Mouse (Mus musculus) forebrain, postnatal 0 days (tissue): ENCODE measurements around the gene Degs1. TPM values are rescaled to one million over a fixed set of nuclear protein-coding genes. Genes with fewer than 3 reads are reported as not detected.

Experiments used
- ATAC-seq: fragments of 200-750 bp; cut with Nextera tagmentation; 2 replicates; pipeline ENCODE4 v1.8.0; 2017; ENCODE audit warnings: mild to moderate bottlenecking, moderate library complexity
- DNase-seq: peaks from one replicate; pipeline ENCODE4 v3.0.0-alpha.2; 2015
- H3K27ac ChIP-seq: fragments of 300-500 bp; sonication (generic); 2 replicates; pipeline ENCODE4 v1.5.1; 2014; ENCODE audit warnings: low read depth, mild to moderate bottlenecking, antibody characterized with exemption, low read length, moderate library complexity, mixed read lengths
- H3K27me3 ChIP-seq: fragments of 300-500 bp; sonication (generic); 2 replicates; pipeline ENCODE4 v1.6.1; 2014; ENCODE audit warnings: mild to moderate bottlenecking, low read length, mixed read lengths; ENCODE audit not compliant: insufficient read depth
- H3K36me3 ChIP-seq: fragments of 300-500 bp; sonication (generic); 2 replicates; pipeline ENCODE4 v1.6.1; 2014; ENCODE audit warnings: mild to moderate bottlenecking, moderate library complexity; ENCODE audit not compliant: insufficient read depth
- H3K4me1 ChIP-seq: fragments of 300-500 bp; sonication (generic); 2 replicates; pipeline ENCODE4 v1.6.1; 2014; ENCODE audit warnings: antibody characterized with exemption; ENCODE audit not compliant: insufficient read depth
- H3K4me2 ChIP-seq: fragments of 300-500 bp; sonication (generic); 2 replicates; pipeline ENCODE4 v1.6.1; 2014; ENCODE audit warnings: low read depth, mild to moderate bottlenecking, moderate library complexity
- H3K4me3 ChIP-seq: fragments of 300-500 bp; sonication (generic); 2 replicates; pipeline ENCODE4 v1.5.1; 2014; ENCODE audit warnings: low read depth, low read length, mixed read lengths
- H3K9ac ChIP-seq: fragments of 300-500 bp; sonication (generic); 2 replicates; pipeline ENCODE4 v1.6.1; 2014; ENCODE audit warnings: mild to moderate bottlenecking
- H3K9me3 ChIP-seq: fragments of 300-500 bp; sonication (generic); 2 replicates; pipeline ENCODE4 v1.6.1; 2016; ENCODE audit warnings: low read length
- CTCF ChIP-seq: sonication (generic); IDR thresholded peaks from 2 replicates; pipeline ENCODE4 v1.5.1; 2016; ENCODE audit warnings: antibody characterized with exemption, control low read depth, low read depth
- WGBS: fragments of 180-500 bp; shearing (Covaris S2); extraction: QIAGEN DNeasy Blood & Tissue Kit; methylation state at CpG from one replicate; pipeline ENCODE4 v1.1.7; 2014; 5-methylcytosine and 5-hydroxymethylcytosine counted together
- polyA plus RNA-seq: library from polyadenylated mRNA; unstranded; fragments of >200 nt; fragmentation: Nextera tagmentation; extraction: Ambion mirVana; gene quantifications from 2 replicates; pipeline ENCODE4 v1.2.1, GENCODE M21; 2015
- total RNA-seq: library from RNA; depleted of rRNA; stranded (reverse); fragments of >200 nt; gene quantifications from 2 replicates; pipeline ENCODE4 v1.2.3, GENCODE M21; 2014; rRNA removed

Degs1 gene
- total and polyA plus RNA-seq, 2 experiments from 2014 or later = 62.5 to 87.2 TPM

DNA sequence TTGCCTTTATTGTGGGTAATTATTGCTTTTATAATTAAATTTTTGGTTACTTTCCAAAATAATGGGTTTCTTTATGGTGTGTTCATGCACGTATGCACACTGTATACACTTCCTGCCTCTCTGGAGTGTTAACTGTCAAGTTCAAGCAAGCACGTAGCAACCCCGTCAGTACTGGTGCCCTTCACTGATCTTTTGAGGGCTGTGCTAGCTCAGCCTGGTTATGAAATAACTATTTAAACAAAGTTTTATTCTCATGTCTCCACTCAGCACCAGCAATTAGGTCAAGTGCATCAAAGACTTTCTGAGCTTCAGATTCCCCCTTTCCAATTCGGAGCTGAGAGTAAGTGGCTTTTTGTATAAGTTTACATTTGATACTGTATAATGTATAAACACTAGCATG, 53.2 kb downstream of the Degs1 start:
- Histone ChIP-seq H3K4me1 (no peaks in the 10 kb centered on the region), H3K4me3 (no peak overlapping the region), H3K9ac (no peak overlapping the region), H3K36me3 (no peaks in the 10 kb centered on the region), H3K27ac (no peak overlapping the region), H3K9me3 (no peaks in the 10 kb centered on the region), H3K27me3 (no peaks in the 10 kb centered on the region), H3K4me2 (no peak overlapping the region)
- DNase-seq = no peak
- WGBS = 84% methylated on average over 4 of the region's 4 CpGs
- TF ChIP-seq CTCF = no peak
- ATAC-seq = no peak

DNA sequence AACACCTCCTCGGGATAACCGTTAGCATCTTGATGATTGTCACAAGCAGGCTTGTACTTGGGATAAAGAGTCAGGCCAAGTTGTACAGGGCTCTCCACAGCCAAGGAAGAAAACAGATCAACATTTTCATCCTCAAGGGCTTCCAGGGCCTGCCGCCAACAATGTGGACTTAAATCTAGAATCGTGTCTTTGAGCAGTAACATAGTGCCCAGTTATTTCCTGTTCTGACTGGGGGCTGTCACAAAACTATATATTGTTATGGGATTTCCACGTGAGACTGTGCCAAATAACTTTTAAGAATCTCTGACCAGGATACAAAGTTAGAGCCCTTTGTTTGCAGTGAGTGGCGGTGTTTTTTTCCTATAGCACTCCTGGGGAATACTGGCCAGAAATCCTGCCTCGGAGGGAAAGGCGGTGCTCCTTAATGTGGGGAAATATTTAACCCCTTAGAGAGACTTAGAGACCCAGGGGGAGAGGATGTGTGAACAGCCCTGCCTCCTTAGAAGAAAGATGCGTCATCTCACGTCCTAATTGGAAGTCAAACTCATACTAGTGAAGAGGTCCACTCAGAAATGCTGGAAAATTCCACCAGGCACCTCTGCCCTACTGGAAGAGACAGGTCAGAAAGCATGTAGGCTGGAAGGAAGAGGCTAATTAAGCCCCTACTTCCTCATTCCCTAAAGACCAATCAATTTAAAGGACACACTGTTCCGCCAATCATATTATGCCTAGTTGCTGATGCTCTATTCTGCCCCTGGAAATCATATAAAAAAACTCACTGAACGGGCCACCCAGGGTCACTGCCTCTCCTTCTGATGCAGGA, 55.3 kb downstream of the Degs1 start:
- no peaks in the 10 kb centered on the region for H3K36me3 ChIP-seq
- H3K27me3 ChIP-seq = no peaks in the 10 kb centered on the region
- H3K4me1 ChIP-seq = no peaks in the 10 kb centered on the region
- no peak overlapping the region for H3K27ac ChIP-seq
- no peak overlapping the region for H3K9ac ChIP-seq
- DNase-seq = no peak
- no peak overlapping the region for H3K4me2 ChIP-seq
- H3K4me3 ChIP-seq = no peak overlapping the region
- H3K9me3 ChIP-seq = no peaks in the 10 kb centered on the region
- WGBS = 49% methylated on average over 12 of the region's 12 CpGs
- no peak for TF ChIP-seq CTCF
- no peak for ATAC-seq

DNA sequence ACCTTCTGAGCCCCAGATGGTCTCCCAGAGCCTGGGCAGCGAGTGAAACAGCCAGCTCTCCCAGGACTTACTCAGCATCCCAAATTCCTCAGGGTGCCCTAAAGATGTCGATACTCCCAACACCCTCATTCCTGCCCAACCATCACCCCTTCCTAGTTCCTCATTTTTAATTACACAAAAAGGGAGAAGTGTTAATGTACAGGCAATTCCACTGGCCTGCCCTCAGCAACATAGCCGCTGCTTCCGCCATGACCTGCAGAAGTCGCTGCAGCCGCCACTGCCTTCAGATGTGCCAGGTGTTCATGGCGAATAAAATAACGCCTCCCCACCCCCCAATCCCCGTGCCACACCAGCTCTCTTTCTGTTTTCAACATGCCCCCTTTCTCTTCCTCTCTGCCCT, 56.3 kb downstream of the Degs1 start:
- WGBS = 91% methylated on average over 9 of the region's 9 CpGs
- H3K27me3 ChIP-seq = no peaks in the 10 kb centered on the region
- TF ChIP-seq CTCF = no peak

More for the DNA sequence above, 56.3 kb downstream of the Degs1 start:
- H3K9ac ChIP-seq = no peak overlapping the region
- H3K4me3 ChIP-seq = no peak overlapping the region
- H3K4me1 ChIP-seq = no peaks in the 10 kb centered on the region
- H3K9me3 ChIP-seq = no peaks in the 10 kb centered on the region
- no peaks in the 10 kb centered on the region for H3K36me3 ChIP-seq
- H3K4me2 ChIP-seq = no peak overlapping the region
- ATAC-seq (no peak), DNase-seq (no peak)
- no peak overlapping the region for H3K27ac ChIP-seq

Other genes starting within 250 kb of the Degs1 start
- gene Srp9, start 158.1 kb downstream of the Degs1 start, total RNA-seq = 82.9 and 90.1 TPM in 2 replicates
- gene Srp9, start 158.1 kb downstream of the Degs1 start, polyA plus RNA-seq = 150 and 179 TPM in 2 replicates
- gene Vmn1r1, start 118.3 kb downstream of the Degs1 start, total RNA-seq = not detected in 2 replicates
- not detected in 2 replicates for gene Vmn1r1, start 118.3 kb downstream of the Degs1 start, polyA plus RNA-seq
- gene Fbxo28, start 58.8 kb upstream of the Degs1 start, total RNA-seq = 31.9 and 33.9 TPM in 2 replicates
- gene Fbxo28, start 58.8 kb upstream of the Degs1 start, polyA plus RNA-seq = 13.8 and 17.4 TPM in 2 replicates
- gene Trp53bp2, start 126.4 kb upstream of the Degs1 start, total RNA-seq = 18.8 and 27.3 TPM in 2 replicates
- gene Trp53bp2, start 126.4 kb upstream of the Degs1 start, polyA plus RNA-seq = 11.9 and 13.7 TPM in 2 replicates
- gene Capn2, start 234.8 kb upstream of the Degs1 start, total RNA-seq = 73.6 and 76.3 TPM in 2 replicates
- gene Capn2, start 234.8 kb upstream of the Degs1 start, polyA plus RNA-seq = 52.2 and 67.5 TPM in 2 replicates